Mouse (Mus musculus): ENCODE results near the gene Pard3b. TPM values are rescaled to one million over a fixed set of nuclear protein-coding genes. Genes with fewer than 3 reads are reported as not detected.

The Pard3b gene
- polyA plus RNA-seq, 1 experiment from 2014 or later = 25.5 TPM

DNA sequence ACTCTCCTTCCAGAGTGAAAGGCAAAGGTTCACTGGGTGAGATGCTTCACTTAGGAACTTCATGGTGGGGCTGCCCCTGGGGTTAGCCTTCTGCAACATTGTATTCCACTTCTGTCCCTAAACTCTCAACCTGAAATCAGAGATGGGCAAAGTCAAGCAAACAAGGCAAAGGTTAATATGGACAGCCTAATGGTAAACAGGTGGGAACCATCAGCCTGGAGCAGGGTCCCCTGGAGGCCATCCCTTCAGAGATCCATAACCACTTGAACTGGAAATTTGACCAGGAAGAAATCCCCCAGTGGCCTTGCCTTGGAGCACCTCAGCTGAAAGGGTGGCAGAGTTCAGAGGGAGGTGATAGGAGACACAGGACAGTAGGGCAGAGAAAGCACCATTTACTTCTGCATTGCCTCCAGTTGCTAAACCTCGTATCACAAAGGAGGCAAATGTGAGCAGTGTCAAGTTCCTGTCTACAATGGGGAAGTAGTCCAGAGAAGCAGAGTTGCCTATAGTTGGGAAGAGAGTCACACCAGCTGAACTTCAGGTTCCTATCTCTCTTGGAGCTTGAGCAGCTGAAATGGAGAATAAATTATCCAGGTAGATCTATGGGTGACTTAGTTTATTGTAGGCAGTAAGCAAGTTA, 412.7 kb downstream of the Pard3b start:
- 27% methylated on average over 1 of the region's 1 CpGs for WGBS

DNA sequence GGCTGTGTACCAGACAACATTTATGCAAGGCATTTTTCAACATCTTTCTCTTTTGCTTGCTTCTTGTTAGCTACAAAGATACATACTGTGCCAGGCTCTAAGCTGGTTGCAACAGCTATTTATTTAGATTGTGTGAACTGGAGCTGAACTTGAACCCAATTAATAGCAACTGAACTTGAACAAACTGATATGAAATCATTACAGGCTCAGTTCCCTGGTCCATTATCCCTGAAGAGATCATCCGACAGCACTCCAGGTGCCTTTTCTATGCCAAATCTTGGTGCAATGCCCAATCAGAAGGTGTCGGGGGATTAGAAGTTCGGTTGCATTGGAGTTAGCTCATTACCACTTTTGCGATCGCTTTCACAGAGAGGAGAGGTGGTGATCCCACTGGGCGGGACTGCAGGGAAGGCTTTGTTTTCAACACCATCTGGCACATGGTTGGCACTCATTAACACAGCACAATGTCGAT, 414.6 kb downstream of the Pard3b start:
- no peak for ATAC-seq (ENCODE audit: insufficient number of reproducible peaks, insufficient read depth, low FRiP score, low TSS enrichment)
- H3K27ac ChIP-seq = no peak overlapping the region

More for the DNA sequence above, 412.7 kb downstream of the Pard3b start:
- H3K4me3 ChIP-seq = no peak overlapping the region
- no peak overlapping the region for H3K9ac ChIP-seq
- no peak for ATAC-seq (ENCODE audit: insufficient number of reproducible peaks, insufficient read depth, low FRiP score, low TSS enrichment)
- H3K4me2 ChIP-seq (replicated peaks) = no peak overlapping the region
- H3K27ac ChIP-seq = no peak overlapping the region
- H3K36me3 ChIP-seq = no peaks in the 10 kb centered on the region
- no peaks in the 10 kb centered on the region for H3K27me3 ChIP-seq
- no peaks in the 10 kb centered on the region for H3K9me3 ChIP-seq
- H3K4me1 ChIP-seq = no peaks in the 10 kb centered on the region

DNA sequence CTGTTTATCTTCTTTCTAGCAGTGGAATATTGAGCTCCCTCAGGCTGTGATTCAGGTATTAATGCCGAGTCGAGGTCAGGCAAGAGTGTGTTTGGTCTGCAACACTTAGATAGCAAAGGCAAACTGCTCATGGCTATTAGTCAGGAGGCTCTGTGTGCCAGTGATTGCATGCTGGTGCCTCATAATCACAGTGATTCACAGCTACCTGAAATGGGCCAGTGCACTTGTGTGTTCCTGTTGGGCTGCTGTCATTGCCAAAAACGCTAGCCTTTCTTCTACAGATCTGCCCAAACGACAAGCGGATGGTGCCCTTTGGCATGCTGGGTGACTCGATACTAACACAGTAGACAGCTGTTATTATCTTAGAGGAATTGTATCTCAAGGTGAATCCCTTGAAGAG, 416.7 kb downstream of the Pard3b start:
- H3K27ac ChIP-seq = no peak overlapping the region
- H3K9me3 ChIP-seq = no peaks in the 10 kb centered on the region
- H3K27me3 ChIP-seq = no peaks in the 10 kb centered on the region
- H3K36me3 ChIP-seq = no peaks in the 10 kb centered on the region
- no peak overlapping the region for H3K4me2 ChIP-seq (replicated peaks)
- H3K9ac ChIP-seq = no peak overlapping the region
- WGBS = 75% methylated on average over 6 of the region's 6 CpGs
- H3K4me3 ChIP-seq = no peak overlapping the region
- H3K4me1 ChIP-seq = no peaks in the 10 kb centered on the region
- ATAC-seq (ENCODE audit: insufficient number of reproducible peaks, insufficient read depth, low FRiP score, low TSS enrichment) = no peak

More for the DNA sequence above, 414.6 kb downstream of the Pard3b start:
- Histone ChIP-seq H3K9me3 (no peaks in the 10 kb centered on the region), H3K4me2 (replicated peaks) (no peak overlapping the region), H3K9ac (no peak overlapping the region), H3K27me3 (no peaks in the 10 kb centered on the region), H3K4me1 (no peaks in the 10 kb centered on the region), H3K36me3 (no peaks in the 10 kb centered on the region), H3K4me3 (no peak overlapping the region)
- WGBS = 59% methylated on average over 7 of the region's 7 CpGs

DNA sequence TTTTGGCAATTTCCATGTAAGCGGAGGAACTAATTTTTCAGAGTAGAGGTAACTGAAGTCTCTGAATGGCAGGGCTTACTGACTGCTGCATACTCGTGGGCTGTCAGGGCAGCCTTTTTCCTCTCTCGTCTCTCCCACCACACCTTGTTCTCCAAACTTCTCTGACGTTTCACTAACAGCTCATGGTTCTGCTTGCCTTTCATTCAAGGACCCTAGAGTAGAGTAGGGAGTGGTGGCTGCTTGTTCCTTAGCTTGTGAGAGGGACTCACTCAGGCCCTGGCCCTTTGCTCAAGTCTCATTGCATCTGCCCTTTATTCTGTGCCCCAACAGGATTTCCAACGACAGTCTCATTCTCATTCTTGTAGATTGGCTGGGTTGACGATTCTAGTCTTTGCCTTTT, 432.0 kb downstream of the Pard3b start:
- no peak overlapping the region for H3K4me3 ChIP-seq
- no peak for ATAC-seq (ENCODE audit: insufficient number of reproducible peaks, insufficient read depth, low FRiP score, low TSS enrichment)
- no peaks in the 10 kb centered on the region for H3K27me3 ChIP-seq
- H3K36me3 ChIP-seq = no peaks in the 10 kb centered on the region
- no peak overlapping the region for H3K4me2 ChIP-seq (replicated peaks)
- H3K27ac ChIP-seq = no peak overlapping the region
- H3K9me3 ChIP-seq = 0 out of 2 replicates have a peak, but pooled peaks cover 8% of the 10 kb centered on the region
- H3K9ac ChIP-seq = no peak overlapping the region
- H3K4me1 ChIP-seq = no peaks in the 10 kb centered on the region
- 80% methylated on average over 6 of the region's 6 CpGs for WGBS

DNA sequence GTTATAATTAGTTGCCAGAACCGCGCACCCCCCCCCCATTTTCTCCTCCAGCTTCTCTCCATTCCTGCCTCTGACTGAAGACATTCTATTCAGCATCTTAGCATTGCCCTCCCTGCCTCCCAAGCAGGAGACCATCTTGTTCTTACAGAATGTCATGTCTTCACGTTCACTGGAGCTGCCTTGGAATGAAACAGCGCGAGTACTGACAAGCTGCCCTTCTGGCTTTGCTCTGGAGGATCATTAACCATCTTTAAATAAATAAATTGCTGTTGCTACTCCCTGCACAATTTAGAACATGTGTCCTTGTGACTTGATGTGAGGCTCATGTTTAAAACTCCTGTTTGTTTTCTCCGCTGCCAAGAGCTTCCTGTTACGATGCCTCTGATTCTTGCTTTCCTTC, 432.5 kb downstream of the Pard3b start:
- H3K9me3 ChIP-seq = 0 out of 2 replicates have a peak, but pooled peaks cover 8% of the 10 kb centered on the region
- no peak overlapping the region for H3K27ac ChIP-seq
- no peaks in the 10 kb centered on the region for H3K36me3 ChIP-seq
- H3K4me1 ChIP-seq = no peaks in the 10 kb centered on the region
- WGBS = 43% methylated on average over 7 of the region's 7 CpGs
- H3K27me3 ChIP-seq = no peaks in the 10 kb centered on the region
- no peak overlapping the region for H3K4me2 ChIP-seq (replicated peaks)
- H3K4me3 ChIP-seq = no peak overlapping the region
- no peak for ATAC-seq (ENCODE audit: insufficient number of reproducible peaks, insufficient read depth, low FRiP score, low TSS enrichment)
- H3K9ac ChIP-seq = no peak overlapping the region

DNA sequence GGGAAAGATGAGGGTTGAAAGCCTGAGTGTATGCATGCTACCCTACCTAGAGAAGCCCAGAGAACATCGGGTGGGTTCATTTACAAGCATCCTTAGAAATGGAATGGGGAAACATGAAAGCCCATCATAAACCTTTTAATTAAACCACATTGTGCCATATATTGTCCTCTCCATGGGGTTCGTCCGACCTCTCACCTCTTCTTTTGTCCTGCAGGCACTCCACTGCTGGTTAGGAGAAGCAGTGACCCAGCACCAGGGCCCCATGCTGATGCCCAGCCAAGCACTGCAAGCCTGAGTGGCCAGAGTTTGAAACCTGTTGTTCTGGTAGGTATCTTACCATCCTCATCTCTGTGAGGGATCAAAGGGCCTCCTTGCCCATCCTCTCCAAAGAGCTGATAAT, 437.5 kb downstream of the Pard3b start:
- H3K4me3 ChIP-seq = no peak overlapping the region
- no peak overlapping the region for H3K27ac ChIP-seq
- no peaks in the 10 kb centered on the region for H3K36me3 ChIP-seq
- no peak for ATAC-seq (ENCODE audit: insufficient number of reproducible peaks, insufficient read depth, low FRiP score, low TSS enrichment)
- H3K27me3 ChIP-seq = no peaks in the 10 kb centered on the region
- H3K9me3 ChIP-seq = no peaks in the 10 kb centered on the region
- no peak overlapping the region for H3K9ac ChIP-seq
- WGBS = 73% methylated on average over 3 of the region's 3 CpGs
- H3K4me1 ChIP-seq = no peaks in the 10 kb centered on the region
- no peak overlapping the region for H3K4me2 ChIP-seq (replicated peaks)

DNA sequence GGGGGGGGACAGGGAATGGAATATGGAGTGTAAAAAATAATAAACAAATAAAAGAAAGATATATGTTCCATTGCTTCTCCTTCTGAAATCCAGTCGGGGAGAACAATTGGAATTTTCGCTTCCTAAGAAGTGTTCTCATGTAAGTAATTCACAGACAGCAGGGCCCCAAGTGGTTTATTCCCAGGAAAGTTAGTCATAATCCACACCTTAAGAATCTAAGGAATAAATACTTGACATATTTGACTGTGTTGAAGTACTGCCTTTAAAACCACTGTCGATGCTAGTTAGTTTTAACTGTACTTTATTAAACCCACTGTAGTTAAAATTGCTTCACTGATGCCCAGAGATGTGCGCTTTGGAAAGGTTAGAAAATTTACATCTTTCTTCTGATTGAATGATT, 442.5 kb downstream of the Pard3b start:
- no peaks in the 10 kb centered on the region for H3K9me3 ChIP-seq
- H3K27me3 ChIP-seq = no peaks in the 10 kb centered on the region
- ATAC-seq (ENCODE audit: insufficient number of reproducible peaks, insufficient read depth, low FRiP score, low TSS enrichment) = no peak

DNA sequence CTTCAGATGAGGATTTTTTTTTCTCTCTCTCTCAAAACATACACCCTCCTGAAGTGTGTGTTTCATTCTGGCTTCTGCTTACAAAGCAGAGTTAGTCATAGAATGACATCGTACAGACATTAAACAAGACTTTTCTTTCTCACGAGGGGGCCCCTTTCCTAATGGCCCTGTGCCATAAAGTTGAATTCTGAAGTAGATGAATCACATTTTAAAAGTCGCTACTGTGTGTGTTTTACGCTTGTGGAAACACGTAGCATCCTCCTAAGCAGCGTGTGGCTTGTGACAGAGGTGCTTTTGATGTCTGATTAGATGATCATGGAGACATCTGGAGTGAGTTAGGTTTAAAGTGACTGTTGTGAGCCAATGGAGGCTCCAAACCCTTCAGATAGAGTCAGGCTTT, 447.4 kb downstream of the Pard3b start:
- Histone ChIP-seq H3K9ac (no peak overlapping the region), H3K4me1 (0 out of 2 replicates have a peak, but pooled peaks cover 10% of the 10 kb centered on the region), H3K9me3 (no peaks in the 10 kb centered on the region), H3K4me3 (no peak overlapping the region), H3K27me3 (no peaks in the 10 kb centered on the region), H3K27ac (no peak overlapping the region), H3K36me3 (no peaks in the 10 kb centered on the region), H3K4me2 (replicated peaks) (0 out of 2 replicates have a peak overlapping the region, but pooled peaks have one; percentile 4)
- no peak for ATAC-seq (ENCODE audit: insufficient number of reproducible peaks, insufficient read depth, low FRiP score, low TSS enrichment)
- 15% methylated on average over 6 of the region's 6 CpGs for WGBS

More for the DNA sequence above, 442.5 kb downstream of the Pard3b start:
- Histone ChIP-seq H3K4me1 (0 out of 2 replicates have a peak, but pooled peaks cover 5% of the 10 kb centered on the region), H3K4me2 (replicated peaks) (no peak overlapping the region), H3K27ac (no peak overlapping the region), H3K36me3 (no peaks in the 10 kb centered on the region), H3K9ac (no peak overlapping the region), H3K4me3 (no peak overlapping the region)
- 84% methylated on average over 4 of the region's 4 CpGs for WGBS

DNA sequence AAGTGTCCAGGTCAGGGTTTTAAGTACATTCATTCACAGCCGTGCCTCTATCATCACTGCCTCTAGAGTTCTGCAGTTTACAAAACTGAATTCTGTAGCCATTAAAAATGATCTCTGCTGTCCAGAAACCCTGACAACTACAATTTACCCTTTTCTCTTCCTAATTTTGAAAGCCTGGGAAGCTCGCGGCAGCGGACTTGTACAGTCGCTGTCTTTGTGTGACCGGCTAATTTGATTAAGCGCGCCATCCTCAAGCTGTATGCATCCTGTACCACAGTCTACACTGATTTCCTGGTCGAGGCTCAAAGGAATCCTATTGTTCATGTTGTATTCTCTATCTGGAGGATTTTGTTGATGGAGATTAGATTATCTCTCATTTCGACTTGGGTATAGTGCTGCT, 448.8 kb downstream of the Pard3b start:
- Histone ChIP-seq H3K9ac (no peak overlapping the region), H3K27me3 (no peaks in the 10 kb centered on the region), H3K4me2 (replicated peaks) (no peak overlapping the region; the same call in 1 of the 2 replicates), H3K9me3 (no peaks in the 10 kb centered on the region), H3K27ac (no peak overlapping the region), H3K36me3 (no peaks in the 10 kb centered on the region), H3K4me1 (0 out of 2 replicates have a peak, but pooled peaks cover 10% of the 10 kb centered on the region), H3K4me3 (no peak overlapping the region)
- no peak for ATAC-seq (ENCODE audit: insufficient number of reproducible peaks, insufficient read depth, low FRiP score, low TSS enrichment)
- 40% methylated on average over 10 of the region's 10 CpGs for WGBS

DNA sequence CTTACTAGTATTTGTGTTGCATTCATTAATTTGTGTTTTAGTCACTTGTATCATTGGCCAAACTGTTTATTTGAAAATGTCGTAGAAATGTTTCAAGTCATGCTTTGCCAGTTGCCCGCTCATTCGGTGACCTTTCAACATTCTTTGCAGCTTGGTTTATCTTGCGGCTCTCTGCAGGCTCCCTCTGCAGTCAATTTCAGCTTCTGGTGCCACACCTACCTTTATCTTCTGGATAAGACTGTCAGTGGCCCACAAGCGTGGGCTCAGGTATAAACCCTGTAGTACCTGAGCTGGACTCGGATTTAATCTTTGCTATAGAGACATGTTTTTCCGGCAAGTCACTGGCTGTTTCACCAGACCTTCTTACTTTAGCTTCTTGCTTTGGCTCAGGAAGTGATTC, 456.3 kb downstream of the Pard3b start:
- Histone ChIP-seq H3K36me3 (no peaks in the 10 kb centered on the region), H3K27ac (no peak overlapping the region), H3K4me3 (no peak overlapping the region), H3K4me2 (replicated peaks) (no peak overlapping the region), H3K9me3 (no peaks in the 10 kb centered on the region), H3K4me1 (no peaks in the 10 kb centered on the region), H3K9ac (no peak overlapping the region), H3K27me3 (no peaks in the 10 kb centered on the region)
- 86% methylated on average over 7 of the region's 7 CpGs for WGBS
- no peak for ATAC-seq (ENCODE audit: insufficient number of reproducible peaks, insufficient read depth, low FRiP score, low TSS enrichment)

- Histone ChIP-seq H3K36me3 (no peaks in the 10 kb centered on the region), H3K27me3 (no peaks in the 10 kb centered on the region), H3K27ac (no peak overlapping the region), H3K4me2 (replicated peaks) (no peak overlapping the region), H3K9me3 (no peaks in the 10 kb centered on the region), H3K9ac (no peak overlapping the region), H3K4me1 (no peaks in the 10 kb centered on the region), H3K4me3 (no peak overlapping the region)
- WGBS = 100% methylated on average over 1 of the region's 1 CpGs
- ATAC-seq (ENCODE audit: insufficient number of reproducible peaks, insufficient read depth, low FRiP score, low TSS enrichment) = no peak
Observed at GRCm38 (mm10) chr1:62122426-62122825, 483.8 kb downstream of the Pard3b start.

- H3K4me3 ChIP-seq = no peak overlapping the region
- H3K27ac ChIP-seq = no peak overlapping the region
- 76% methylated on average over 2 of the region's 2 CpGs for whole genome bisulfite sequencing
- no peaks in the 10 kb centered on the region for H3K9me3 ChIP-seq
- no peaks in the 10 kb centered on the region for H3K4me1 ChIP-seq
- H3K4me2 ChIP-seq (replicated peaks) = no peak overlapping the region
- ATAC-seq (ENCODE audit: insufficient number of reproducible peaks, insufficient read depth, low FRiP score, low TSS enrichment) = no peak
- H3K36me3 ChIP-seq = no peaks in the 10 kb centered on the region
- H3K9ac ChIP-seq = no peak overlapping the region
- no peaks in the 10 kb centered on the region for H3K27me3 ChIP-seq
Observed at GRCm38 (mm10) chr1:62129186-62129585, 490.6 kb downstream of the Pard3b start.

Data from embryonic facial prominence, embryonic 12.5 days (tissue).